Mouse (Mus musculus) frontal cortex, postnatal 36 days (tissue): Measurements from ENCODE around the gene A130010J15Rik.
A peak's percentile ranks its signal among the peaks of the same experiment; 100 is the strongest.

ENCODE experiments used
- DNase-seq, 2 experiments: peaks; one replicate each; pipeline ENCODE4 v3.0.0; 2022; ENCODE audit warnings: low spot score in 2 of 2

A130010J15Rik gene

DNA sequence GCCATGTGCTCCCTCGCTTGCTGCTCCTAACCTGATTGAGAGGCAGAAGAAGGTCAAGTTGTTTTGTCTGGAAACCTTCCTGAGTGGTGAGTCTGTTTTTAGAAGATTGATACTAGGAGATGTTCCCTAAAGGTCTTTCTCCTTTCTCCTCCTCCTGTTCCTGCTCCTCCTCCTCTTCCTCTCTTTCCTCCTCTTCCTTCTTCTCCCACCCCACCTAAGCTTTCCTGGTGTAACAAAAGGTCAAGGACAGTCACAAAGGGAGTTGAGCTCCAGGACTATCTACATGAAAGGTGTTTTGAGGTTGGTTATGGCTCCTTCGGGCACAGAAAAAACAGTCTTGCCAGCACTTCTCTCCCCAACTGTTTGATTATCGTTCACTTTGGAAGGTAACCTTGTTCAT, at the start of gene A130010J15Rik:
Gene A130010J15Rik (plus strand): TSS at position 301 of the 400 bp plus-strand sequence.
- no peak for DNase-seq

DNA sequence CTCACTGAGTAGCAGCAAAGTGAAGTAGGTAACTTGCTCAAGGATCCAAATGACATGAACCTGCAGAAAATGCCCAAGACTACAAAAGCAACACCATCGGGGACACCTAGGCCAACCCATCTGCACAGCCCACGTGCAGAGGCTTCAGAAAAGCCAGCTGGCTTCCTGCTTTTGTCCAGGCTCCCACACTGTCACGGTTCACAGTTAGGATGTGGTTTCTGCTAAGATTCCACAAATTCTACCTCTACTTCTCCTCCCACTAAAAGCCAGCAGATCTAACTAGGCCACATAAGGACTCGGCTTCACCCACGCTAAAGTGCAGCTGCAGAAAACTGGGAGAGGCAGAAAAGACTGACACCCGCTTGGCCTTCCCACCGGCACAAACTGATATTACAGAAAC, 45.1 kb upstream of the A130010J15Rik start:
- peak; percentile 38 to 66 for DNase-seq

DNA sequence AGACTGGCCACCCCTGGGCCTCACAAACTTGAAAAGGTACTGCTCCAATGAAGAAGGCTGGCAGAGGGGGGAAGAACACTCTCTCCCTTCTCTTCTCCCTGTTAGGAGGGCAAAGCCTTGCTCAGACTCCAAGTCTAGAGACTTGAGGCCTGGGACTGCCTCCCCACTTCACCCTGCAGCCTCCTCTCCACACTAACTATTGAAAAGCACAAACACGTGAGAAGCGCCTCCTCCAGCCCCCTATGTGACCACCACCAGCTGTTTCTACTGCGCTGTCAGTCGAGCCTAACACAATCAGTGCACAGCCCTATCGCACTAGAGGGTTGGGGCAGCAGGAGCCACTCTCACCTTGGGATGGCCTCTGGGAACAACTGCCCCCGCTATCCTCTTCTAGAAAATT, 44.6 kb upstream of the A130010J15Rik start:
- no peak for DNase-seq

DNA sequence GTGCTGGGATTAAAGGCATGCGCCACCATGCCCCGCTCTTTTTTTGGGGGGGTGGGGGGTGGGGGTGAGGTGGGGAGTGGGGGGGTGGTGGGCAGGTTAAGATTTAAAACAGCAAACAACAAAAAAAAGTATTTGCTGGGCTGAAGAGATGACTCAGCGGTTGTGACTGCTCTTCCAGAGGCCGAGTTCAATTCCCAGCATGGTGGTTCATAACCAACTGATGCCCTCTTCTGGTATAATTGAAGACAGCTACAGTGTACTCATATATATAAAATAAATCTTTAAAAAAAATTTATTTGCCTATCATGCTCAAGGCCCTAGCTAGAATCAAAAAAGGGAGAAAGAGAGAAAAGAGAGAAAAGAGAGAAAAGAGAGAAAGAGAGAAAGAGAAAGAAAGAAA, 42.0 kb upstream of the A130010J15Rik start:
- no peak for DNase-seq

DNA sequence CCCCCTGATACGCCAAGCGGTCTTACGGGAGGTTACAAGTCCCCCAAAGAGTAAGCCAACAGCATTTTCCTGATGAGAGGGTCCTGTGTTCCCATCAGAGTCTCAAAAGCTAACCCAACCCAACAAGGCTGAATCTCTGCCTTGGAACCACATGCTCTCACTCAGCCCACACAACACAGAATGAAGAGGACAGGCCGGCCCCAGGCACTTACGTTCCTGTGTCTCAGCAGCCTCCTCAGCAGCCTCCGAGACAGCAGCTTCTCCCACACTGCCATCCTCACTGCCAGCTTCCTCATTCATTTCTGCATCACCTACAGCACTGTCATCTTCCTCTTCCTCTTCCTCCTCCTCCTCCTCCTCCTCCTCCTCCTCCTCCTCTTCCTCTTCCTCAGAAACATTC, 39.8 kb upstream of the A130010J15Rik start:
- DNase-seq: no peak

DNA sequence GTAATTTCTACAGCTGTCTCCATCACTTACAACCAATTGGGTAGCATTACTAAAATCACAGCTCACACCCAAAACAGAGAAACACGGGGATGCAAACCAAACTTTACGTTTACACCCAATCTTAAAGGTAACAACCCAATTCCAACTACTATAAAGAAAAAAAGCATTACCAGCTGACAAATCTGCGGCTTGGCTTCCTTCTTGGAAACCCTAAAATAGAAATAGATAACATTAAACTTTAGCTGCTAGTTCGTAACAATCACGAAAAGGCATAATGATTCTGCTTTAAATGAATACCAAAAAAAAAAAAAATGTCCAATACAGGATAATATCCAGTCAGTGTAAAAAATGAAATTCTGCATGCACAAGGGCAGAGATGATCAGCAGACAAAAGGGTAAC, 38.5 kb upstream of the A130010J15Rik start:
- DNase-seq: no peak

DNA sequence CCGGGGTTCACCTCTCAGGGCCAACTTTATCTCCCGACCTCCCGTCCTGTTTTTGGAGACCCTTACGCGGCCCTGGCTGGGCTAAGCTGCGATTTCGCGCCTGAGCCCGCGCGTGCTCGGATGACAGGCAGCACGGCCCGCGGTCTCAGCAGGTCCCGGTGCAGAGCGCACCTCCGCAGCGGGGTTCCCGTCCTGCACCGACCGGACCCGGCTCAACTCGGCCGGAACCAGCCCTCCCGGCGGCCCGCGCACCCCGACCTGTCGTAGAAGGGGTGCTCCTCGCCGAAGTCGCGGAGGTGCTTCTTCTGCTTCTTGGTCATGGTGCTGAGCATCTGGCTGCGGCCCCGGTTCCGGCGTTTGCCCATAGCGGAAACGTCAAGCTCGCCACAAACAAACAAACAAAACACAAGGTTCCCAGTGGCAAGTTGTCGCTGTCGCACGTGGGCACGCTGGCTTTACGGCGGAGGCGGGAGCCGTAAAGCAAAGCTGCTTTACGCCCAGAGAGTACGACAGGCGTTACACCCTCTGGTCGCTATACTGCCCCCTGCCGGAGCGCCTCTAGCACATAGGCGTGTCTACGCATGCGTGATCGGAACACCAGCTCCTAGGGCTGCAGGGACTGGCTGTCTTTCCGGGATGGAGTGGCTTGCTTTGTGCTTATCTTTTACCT, 37.9 kb upstream of the A130010J15Rik start, which contains the start of gene Diexf:
Gene Diexf (minus strand): TSS at position 487 of the 670 bp plus-strand sequence.
- peak; percentile 95 to 98 for DNase-seq

DNA sequence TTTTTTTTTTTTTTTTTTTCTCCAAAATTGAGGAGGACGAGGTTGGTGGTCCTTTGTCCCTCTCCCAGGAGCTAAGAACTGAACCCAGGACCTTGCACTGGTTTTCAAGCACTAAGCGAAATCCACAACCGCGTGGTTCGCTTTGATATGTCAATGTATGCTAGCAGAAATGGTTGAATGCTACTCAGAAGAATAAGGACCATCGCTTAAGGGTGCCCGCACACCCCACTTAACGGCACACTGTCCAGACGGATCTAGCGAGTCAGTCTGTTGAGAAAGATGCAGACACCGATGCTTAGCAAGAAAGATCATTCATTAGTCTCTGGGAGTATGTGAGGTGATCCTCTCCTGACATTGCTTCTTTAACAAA, 37.4 kb upstream of the A130010J15Rik start:
- DNase-seq: no peak

DNA sequence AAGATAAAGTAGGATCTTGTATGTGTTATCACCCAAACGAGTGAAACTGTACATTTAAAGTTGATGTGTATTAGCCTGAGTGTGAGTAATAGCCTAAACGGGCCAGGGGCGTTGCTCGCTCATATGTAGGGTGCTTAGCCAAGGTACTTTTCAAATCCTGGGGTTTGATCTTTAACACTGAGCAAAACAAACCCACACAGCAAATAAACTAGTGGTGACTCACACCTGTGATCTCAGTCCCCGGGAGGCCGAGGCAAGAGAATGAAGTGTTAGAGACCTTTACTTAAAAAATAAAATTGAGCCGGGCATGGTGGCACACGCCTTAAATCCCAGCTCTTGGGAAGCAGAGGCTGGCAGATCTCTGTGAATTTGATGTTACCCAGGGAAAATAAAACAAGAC, 37.0 kb upstream of the A130010J15Rik start:
- DNase-seq: no peak

DNA sequence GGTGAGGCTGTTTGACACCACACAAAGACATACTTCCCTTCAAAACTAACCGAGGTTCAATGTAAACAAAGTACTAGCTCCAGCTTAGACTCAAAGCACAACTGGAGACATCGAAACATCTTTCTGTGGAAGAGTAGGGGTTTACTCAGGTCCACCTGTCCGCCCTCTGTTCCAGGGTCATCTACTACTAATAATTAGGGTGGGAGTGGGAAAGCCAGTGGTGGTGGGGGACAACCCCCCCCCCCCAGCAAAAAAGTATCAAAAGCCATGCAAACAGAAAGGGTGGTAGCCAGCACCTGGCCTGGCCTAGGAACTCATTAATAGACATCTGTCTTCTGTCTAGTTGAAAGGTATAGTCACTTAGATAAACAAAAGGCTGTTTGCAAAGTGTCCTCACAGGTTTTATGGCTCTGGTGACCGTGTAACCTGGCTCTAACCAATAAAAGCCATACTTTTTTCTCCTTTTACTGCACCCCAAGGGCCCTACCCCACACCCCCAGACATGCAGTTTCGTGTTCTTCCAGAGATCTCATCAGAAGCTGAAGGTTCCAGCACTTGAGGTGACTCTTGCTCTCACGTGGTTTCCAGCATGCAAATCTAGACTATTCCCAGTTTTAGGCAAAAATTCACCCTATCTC, 36.4 kb upstream of the A130010J15Rik start:
- DNase-seq: no peak

DNA sequence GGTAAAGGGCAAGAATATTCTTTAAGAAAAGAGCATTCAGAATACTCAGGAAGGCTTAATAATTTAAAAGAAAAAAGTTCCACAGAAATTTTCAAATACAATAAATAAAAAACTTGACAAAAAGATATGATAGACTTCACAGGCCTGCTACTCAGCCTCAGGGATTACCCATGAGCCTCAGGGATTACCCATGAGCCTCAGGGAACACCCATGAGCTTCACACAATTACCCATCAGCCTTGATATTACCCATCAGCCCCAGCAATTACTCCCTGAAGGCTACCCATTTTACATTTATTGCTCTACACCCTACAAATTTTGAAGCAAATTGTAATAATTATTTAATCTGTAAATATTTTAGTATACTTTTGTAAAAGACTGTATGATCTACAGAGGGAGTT, 35.5 kb upstream of the A130010J15Rik start:
- no peak for DNase-seq

DNA sequence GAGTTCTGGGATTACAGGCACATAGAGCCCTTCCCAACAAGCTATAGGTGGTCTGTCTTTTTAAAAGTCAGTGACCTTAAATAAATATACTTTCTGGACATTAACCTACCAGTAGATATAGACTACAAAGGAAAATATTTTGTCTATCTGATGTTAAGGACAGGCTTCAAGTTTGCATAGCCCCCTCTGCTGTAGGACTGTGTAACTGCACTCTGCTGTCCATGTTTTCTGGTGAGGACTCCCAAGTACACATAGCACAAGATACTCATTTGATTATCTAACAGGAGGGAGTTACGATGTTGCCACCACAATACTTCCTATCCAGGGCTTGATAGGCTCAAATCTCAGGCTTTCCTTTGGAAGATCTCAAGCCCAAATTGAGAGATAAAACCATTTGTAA, 34.1 kb upstream of the A130010J15Rik start:
- no peak for DNase-seq

DNA sequence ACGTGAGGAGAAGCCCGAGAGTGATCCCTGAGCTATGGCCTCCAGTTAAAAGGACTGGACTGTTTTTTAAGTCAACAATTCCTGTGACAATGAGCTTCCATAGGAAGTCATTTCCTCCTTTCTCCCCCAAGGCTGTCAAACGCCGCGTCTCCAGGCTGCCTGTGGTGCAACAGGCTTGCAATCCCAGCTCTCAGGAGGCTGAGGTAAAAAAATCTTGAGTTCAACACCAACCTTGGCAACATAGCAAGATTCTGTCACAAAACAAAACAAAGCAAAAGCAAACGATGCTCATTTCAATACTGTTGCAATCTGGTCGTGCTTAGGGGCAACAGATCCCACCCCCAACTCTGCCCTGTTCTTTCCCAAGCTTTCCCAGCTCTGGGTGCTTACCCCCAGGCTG, 29.8 kb upstream of the A130010J15Rik start:
- DNase-seq: no peak

DNA sequence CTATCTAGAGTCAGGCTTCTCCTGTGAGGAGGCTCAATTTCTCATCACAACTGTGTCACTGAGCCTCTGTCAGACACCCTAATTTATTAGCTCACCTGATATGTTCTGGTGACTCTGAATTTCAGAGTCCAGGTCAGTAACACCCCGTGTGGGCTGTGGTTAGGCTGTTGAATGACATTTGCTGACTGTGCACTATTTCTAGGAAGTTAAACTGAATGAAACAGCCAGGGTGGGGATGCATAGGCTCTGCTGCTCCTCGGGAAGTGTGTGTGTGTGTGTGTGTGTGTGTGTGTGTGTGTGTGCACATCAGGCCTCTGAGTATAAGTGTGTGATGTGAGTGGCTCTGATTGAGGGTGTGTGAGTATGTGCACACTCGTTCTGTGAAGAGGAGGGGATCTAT, 29.2 kb upstream of the A130010J15Rik start:
- DNase-seq: no peak

DNA sequence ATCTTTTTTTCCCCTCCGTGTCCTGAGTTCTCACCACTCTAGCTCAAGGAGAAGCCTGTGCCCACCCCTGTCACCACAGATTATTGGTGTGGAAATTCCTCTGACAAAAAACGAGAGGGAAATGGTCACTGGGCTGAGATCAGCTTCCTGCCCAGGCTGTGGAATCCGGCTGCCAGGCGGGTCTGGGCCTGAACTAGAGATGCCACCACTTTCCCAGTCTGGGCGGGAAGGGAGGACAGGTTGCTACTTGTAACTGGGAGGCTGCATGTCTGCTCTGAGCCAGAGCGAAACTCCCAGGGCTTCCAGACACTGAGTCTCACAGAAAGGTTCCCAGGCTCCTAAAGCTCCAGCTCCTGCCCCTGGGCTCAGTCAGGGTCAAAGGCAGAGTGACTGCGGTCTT, 26.7 kb upstream of the A130010J15Rik start:
- DNase-seq: no peak

DNA sequence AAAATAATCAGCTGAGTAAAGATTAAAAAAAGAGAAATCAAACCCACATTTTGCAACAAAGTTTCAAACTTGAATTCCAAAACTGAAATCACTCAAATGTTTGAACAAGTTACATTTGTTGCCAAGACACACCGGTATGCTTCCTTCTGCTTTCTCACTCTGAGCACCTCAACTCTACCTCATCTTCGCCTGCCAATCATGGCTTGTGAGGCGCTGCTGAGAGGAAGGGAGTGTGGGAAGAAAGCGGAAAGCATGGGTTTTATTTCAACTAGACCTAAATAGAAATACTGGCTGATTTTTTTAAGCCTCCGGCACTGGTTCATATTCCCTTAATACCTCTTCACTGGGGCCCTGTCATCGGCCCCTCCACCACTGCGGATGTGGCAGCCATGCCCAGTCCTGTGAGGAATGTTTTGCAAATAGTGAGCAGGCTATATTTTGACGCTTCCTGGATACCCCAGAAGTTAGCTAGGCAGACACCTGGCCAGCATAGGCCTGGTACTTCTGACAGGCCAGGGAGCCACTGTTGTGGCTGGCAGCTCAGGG, 25.3 kb upstream of the A130010J15Rik start:
- DNase-seq: no peak

DNA sequence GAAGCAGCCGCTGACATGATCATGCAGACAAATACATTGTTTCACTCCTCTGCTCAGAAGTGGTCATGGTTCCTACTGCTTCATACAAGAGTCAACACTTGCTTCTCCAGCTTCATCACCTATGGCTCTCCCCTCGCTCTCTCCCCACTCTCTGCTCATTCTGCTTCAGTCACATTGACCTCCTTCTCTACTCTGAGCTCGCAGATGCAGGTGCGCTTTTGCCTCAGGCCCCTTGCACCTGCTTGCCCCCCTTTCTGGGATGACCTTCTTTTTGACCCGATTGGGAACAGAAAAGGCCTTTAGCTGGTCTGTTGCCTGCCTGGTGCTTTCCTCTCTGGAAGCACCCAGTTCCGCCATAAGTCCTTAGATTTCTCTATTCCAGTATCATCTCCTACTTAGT, 23.3 kb upstream of the A130010J15Rik start:
- DNase-seq: no peak

DNA sequence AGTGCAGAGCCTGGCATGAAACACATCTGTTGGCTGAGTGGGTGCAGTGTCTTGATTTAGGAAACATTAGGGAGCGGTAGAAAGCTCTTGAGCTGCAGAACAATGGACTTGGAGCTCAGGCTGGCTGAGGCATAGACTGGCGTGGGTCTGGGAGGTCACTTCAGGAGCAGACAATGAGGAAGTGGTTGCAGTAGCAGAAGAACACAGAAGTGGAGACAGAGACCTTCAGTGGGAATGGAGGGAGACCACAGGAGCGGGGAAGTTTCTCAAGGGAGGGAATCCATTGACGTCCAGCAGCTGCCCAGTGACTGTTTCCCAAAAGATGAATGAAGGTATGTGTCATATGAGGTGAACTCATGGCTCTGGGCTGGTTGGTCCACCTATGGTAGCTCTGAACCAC, 22.7 kb upstream of the A130010J15Rik start:
- DNase-seq: no peak

DNA sequence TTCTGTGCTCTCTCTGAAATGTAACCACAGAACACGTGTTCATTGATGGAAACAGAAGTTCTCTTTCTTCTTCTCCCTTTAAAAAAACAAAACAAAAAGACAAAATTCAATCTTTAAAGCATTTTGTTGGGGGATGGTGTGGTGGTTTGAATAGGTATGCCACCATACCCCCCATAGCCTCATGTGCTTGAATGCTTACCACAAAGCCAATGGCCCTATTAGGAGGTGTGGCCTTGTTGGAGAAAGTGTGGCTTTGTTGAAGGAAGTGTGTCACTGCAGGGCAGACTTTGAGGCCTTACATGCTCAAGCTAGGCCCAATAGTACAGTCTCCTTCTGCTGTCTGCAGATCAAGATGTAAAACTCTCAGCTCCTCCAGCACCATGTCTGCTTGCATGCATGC, 21.4 kb upstream of the A130010J15Rik start:
- DNase-seq: no peak

DNA sequence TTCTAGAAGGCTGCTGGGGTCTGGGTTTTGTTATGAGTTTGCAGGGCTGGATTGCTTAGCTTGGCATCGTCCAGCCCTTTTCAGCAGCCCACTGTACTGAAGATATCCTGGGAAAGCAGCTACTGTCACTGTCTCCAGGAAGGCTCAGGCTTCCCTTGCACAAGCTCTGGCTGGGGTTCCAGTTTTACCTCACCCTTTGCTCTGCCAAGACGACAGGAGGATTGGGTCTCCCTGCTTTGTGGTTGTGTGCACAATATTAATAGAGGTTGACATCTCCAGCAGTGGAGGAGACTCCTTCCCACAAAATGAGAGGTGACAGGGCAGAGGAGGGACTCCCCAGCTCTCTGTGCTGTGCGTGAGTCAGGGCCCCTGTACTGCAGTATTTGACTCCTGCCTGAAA, 18.6 kb upstream of the A130010J15Rik start:
- no peak for DNase-seq

DNA sequence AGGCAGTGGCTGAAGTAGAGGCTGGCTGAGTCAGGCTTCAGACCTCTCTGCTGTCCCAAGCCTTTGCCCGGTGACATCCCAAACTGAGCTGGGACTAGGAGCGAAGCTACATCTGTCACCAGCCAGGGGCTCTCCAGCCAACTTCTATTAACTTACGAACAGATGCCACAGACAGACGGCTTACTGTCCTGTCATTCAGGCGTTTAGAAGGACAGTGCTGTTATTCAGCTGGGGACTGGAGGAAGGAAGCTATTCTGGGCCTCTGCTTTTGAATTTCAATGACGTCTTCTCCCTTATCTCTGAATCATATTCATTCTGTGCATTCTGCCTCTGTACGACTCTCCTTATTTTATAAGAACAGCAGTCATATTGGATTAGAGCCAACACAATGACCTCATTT, 16.7 kb upstream of the A130010J15Rik start:
- DNase-seq: peak in 1 of 2 experiments; percentile 13

DNA sequence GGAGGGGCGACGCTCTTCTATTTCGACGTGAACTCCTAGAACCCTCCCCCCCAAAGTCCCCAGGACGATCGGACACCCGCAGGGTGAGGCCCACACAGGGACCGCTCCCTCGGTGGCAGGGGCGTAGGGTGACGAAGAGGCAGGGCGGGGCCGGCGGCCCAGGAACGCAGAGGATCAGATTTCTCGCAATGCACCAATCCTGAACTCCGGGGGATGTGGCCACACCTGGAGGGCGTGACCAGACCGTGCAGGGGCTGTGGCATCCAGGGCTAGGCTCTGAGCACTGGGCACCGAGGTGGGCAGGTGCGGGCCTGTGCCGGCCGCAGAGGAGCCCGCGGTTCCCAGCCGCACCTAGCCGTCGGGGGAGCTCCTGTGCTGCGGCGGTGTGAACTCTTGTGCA, 15.0 kb upstream of the A130010J15Rik start, which contains the start of gene Irf6:
Gene Irf6 (plus strand): TSS at position 240 of the 400 bp plus-strand sequence.
- DNase-seq: no peak

DNA sequence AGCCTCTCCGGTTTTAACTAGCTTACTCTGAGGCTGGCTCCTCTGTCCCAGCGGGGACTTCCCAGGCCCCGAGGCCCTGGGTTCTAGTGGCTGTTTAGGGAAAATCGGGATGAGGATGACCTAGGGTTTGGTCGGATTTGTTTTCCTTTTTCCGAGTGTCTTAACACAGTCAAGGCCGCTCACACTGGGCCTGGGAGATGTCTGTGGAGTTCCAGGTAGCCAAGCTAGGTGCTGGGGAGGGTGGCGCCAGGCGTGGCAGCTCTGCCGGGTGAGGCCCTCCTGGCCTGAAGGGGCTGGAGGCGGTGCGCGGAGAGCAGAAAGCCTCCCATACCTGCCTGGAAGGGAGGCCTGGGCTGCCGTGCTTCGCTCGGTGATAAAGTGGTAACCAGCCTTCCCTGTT, 14.3 kb upstream of the A130010J15Rik start:
- no peak for DNase-seq
